Mouse (Mus musculus) layer of hippocampus, postnatal 10 days (tissue): ENCODE results near the gene Gm29133. TPM values are rescaled to one million over a fixed set of nuclear protein-coding genes. Genes with fewer than 3 reads are reported as not detected.

Experiments used
- DNase-seq, 2 experiments: peaks; one replicate each; pipeline ENCODE4 v3.0.0; 2021; ENCODE audit warnings: low spot score in 2 of 2
- long read RNA-seq: library from polyadenylated mRNA; stranded (forward); transcript quantifications from one replicate; pipeline ENCODE4 v2.0.0, GENCODE M21; 2023
- total RNA-seq, 2 experiments: library from RNA; stranded (reverse); gene quantifications; 2 replicates each; pipeline ENCODE4 v1.2.3; 2021

Gm29133 gene
- not detected for total RNA-seq
- long read RNA-seq: 0 reads

GRCm38 (mm10) chr3:75747897-75748296 is at the start of gene Gm29133:
TSS of gene Gm29133 (plus strand) at chr3:75748197.
- no peak for DNase-seq

- DNase-seq: no peak
Observed at GRCm38 (mm10) chr3:75699088-75699487, 48.9 kb upstream of the Gm29133 start.

DNA sequence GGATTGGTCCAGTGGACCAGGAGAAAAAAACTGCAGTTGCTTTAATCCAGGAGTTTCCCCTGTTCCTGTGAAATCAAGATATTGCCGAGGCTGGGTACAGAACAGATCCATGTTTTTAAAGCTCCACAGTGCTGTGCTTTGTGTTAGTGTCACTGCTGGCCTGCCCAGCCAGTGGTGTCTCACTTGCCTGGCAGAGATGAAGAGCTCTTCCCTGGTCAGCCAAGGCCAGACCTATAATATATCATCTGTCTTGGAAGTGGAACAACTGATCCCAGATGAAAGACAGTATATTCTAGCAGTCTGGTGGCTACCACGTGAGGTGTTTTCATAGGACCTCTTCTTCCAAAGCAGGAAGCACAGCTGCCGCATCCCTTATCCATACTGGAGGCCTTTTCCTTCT is 46.7 kb upstream of the Gm29133 start:
- DNase-seq: no peak

DNA sequence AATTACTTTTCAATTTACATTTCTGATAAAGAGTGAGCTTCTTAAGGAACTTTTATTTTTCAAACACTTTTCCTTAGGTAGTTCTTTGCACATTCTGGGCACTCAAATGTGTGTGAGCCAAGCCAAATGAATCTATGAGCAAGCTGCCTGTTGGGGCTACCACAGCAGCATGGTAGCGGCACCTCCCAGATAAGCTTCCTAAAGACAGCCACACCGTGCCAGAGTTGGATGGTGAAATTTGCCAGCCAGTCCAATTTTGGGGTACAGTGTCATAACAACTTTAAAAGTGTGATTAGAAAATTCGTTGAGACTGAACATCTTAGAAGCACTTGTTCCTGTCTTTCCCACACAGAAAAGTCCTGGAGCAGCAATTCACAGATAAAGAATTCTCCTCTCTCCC is 41.5 kb upstream of the Gm29133 start:
- no peak for DNase-seq

DNA sequence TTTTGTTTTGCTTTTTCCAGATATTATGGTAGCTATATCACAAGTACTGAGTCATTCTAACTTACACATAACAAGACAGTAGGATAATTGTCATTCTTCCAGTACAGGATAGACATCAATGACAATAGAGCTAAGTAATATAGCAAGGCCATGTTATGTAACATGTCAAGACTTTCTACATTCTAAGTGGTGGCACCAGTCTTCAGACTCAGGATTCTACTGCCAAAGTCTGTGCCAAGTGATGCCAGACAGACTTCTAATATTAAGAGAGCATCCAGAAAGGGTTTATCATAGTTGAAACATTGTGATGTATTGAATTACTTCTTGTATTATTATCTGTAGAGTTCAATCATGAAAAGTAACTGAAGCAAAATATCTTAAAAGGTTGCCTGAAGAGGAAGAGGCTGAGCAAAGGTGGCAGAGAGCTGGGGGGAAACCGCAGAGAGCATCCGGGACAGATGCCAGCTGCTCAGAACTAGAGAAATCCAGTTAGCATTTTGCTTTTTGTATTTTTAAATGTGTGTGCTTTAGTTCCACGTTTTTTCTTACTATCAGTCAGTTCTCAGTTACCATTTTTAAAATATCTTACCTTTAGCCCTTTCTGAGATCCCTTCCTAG is 34.2 kb upstream of the Gm29133 start:
- DNase-seq: no peak

- no peak for DNase-seq
Observed at GRCm38 (mm10) chr3:75720663-75721062, 27.3 kb upstream of the Gm29133 start.

GRCm38 (mm10) chr3:75730982-75731600 is 16.9 kb upstream of the Gm29133 start:
- no peak for DNase-seq

GRCm38 (mm10) chr3:75743664-75744437 is 4.1 kb upstream of the Gm29133 start:
- DNase-seq: no peak

DNA sequence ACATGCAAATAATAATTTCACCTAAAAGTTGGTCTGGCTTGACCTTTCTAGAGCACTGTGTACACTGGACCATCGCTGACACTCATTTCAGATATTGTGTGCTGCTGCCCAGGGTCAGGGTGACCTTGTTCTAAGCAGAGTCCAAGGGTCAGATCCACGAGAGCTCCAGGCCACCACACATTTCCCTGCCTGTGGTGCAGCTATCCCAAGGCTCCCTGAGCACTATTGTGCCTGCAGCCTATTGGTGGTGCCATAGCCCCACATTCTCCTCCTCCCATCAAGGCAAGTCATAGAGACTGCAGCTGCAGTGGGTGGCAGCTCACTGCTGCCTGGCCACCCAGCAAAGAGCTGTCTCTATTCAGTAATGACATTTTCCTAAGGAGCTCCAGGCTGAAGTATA is 2.7 kb upstream of the Gm29133 start:
- DNase-seq: no peak

- no peak for DNase-seq
Observed at GRCm38 (mm10) chr3:75763351-75763750, 15.4 kb downstream of the Gm29133 start.

- DNase-seq: no peak
Observed at GRCm38 (mm10) chr3:75774253-75774652, 26.3 kb downstream of the Gm29133 start.

GRCm38 (mm10) chr3:75808001-75808400 is 60.0 kb downstream of the Gm29133 start:
- DNase-seq: no peak

GRCm38 (mm10) chr3:75823934-75824333 is 75.9 kb downstream of the Gm29133 start:
- no peak for DNase-seq

DNA sequence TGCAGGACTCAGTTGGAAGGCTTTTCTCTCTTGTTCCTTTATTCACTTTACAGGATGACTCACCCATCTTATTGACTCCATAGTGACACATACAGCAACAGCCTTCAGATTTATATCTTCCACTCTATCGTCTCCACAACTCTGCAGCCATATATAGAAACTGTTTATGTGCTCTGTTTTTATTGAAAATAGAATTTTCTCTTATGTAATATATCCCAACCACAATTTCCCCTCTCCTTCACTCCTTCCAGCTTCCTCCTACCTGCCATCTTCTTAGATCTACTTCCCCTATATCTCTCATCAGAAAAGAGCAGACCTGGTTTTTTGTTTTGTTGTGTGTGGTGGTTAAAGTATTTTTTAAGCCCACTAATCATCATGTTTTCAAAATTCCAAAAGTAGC is 76.5 kb downstream of the Gm29133 start:
- no peak for DNase-seq

DNA sequence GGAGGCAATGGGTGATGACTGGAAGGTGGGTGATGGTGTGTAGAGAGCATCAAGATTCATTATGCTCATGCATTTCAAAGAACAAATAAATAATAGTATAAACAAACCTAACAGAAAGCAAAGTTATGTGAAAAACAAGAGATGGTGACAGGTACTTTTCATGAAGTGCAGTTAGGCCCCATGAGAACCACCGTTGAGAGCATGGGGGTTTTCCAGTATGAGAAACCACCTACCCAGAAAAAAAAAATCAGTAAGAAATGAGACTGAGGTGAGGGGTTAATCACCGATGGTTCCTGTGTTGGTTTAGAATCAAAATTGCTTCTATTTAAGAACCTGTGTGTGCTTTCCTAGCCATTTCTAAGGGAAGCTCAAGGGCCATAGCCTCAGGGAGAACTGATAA is 86.8 kb downstream of the Gm29133 start:
- DNase-seq: no peak

GRCm38 (mm10) chr3:75835286-75835967 is 87.4 kb downstream of the Gm29133 start:
- no peak for DNase-seq

Other genes starting within 250 kb of the Gm29133 start
- 10 to 100 TPM; 62.5 to 72.8 TPM for gene Pdcd10, start 191.3 kb upstream of the Gm29133 start, total RNA-seq
- 100 to 1,000 TPM; 160 to 167 TPM for gene Serpini1, start 190.7 kb upstream of the Gm29133 start, total RNA-seq
- 10 to 100 TPM; 28.3 to 28.4 TPM for gene Golim4, start 208.8 kb downstream of the Gm29133 start, total RNA-seq